Mouse (Mus musculus) liver, embryonic 11.5 days (tissue): ENCODE measurements at regions not wholly inside any gene's neighbourhood (a gene's known extent, or its start where the extent isn't known, plus 50 kb on each side); places are given as distances from the start of the nearest gene placed in this dataset.
"Not testable (repeated sequence)": the region's sequence is repeated elsewhere in the genome, so short reads cannot be mapped to it uniquely, and the experiment has no call there.

Experiments used
- ATAC-seq: fragments of 200-750 bp; cut with Nextera tagmentation; replicated peaks from 2 replicates; pipeline ENCODE4 v1.8.0; 2017; ENCODE audit warnings: moderate number of reproducible peaks, mild to moderate bottlenecking, moderate TSS enrichment, moderate library complexity; ENCODE audit not compliant: low FRiP score
- DNase-seq: peaks from one replicate; pipeline ENCODE4 v3.0.0-alpha.2; 2017; ENCODE audit warnings: low spot score
- H3K27ac ChIP-seq: fragments of 300-500 bp; sonication (generic); 2 replicates; pipeline ENCODE4 v1.5.1; 2014; ENCODE audit warnings: mild to moderate bottlenecking, low read depth, low read length, control low read depth
- H3K27me3 ChIP-seq: fragments of 300-500 bp; sonication (generic); replicated peaks from 2 replicates; pipeline ENCODE4 v1.6.1; 2014; ENCODE audit warnings: low read length, mixed read lengths; ENCODE audit not compliant: control insufficient read depth, insufficient read depth
- H3K36me3 ChIP-seq: fragments of 300-500 bp; sonication (generic); 2 replicates; pipeline ENCODE4 v1.6.1; 2014; ENCODE audit warnings: mild to moderate bottlenecking, low read length, moderate library complexity, mixed read lengths; ENCODE audit not compliant: control insufficient read depth, insufficient read depth
- H3K4me1 ChIP-seq: fragments of 300-500 bp; sonication (generic); replicated peaks from 2 replicates; pipeline ENCODE4 v1.6.1; 2014; ENCODE audit warnings: low read length, mixed read lengths; ENCODE audit not compliant: control insufficient read depth, insufficient read depth
- H3K4me2 ChIP-seq: fragments of 300-500 bp; sonication (generic); 2 replicates; pipeline ENCODE4 v1.6.1; 2014; ENCODE audit warnings: mild to moderate bottlenecking, control low read depth, moderate library complexity
- H3K4me3 ChIP-seq: fragments of 300-500 bp; sonication (generic); 2 replicates; pipeline ENCODE4 v1.5.1; 2014; ENCODE audit warnings: low read depth, low read length, control low read depth
- H3K9ac ChIP-seq: fragments of 300-500 bp; sonication (generic); 2 replicates; pipeline ENCODE4 v1.6.1; 2014; ENCODE audit warnings: low read depth, low read length, control low read depth
- H3K9me3 ChIP-seq: fragments of 300-500 bp; sonication (generic); 2 replicates; pipeline ENCODE4 v1.6.1; 2016; ENCODE audit warnings: low read length, inconsistent platforms, mixed read lengths; ENCODE audit not compliant: control insufficient read depth
- WGBS: fragments of 180-500 bp; shearing (Covaris S2); extraction: QIAGEN DNeasy Blood & Tissue Kit; methylation state at CpG from one replicate; pipeline ENCODE4 v1.1.7; 2014; 5-methylcytosine and 5-hydroxymethylcytosine counted together

DNA sequence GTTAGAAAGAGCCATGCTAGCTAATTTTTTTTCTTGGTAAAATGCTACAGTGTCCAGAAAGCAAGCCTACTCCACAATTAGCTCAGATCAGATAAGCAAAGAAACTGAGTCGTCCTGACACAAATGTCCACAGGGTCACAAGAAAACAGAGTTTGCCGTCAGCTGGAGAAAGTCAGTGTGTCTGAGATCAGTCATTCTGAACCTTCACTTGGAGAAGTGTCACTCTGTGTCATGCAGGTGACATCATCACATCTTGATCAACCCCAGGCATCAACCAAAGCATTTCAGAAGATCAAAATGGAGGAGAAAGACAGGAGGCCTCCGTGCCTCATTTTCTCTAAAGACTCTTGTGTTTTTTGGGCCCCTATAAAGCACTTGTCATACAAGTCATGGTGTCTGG, 121.5 kb upstream of the Cdk6 start:
- Histone ChIP-seq H3K27me3 (no peaks in the 10 kb centered on the region), H3K4me3 (no peak overlapping the region), H3K4me1 (no peaks in the 10 kb centered on the region), H3K27ac (no peak overlapping the region), H3K4me2 (no peak overlapping the region), H3K9ac (no peak overlapping the region), H3K9me3 (no peaks in the 10 kb centered on the region), H3K36me3 (no peaks in the 10 kb centered on the region)
- DNase-seq (no peak), ATAC-seq (no peak)
- WGBS, result 51% methylated on average over 3 of the region's 3 CpGs

DNA sequence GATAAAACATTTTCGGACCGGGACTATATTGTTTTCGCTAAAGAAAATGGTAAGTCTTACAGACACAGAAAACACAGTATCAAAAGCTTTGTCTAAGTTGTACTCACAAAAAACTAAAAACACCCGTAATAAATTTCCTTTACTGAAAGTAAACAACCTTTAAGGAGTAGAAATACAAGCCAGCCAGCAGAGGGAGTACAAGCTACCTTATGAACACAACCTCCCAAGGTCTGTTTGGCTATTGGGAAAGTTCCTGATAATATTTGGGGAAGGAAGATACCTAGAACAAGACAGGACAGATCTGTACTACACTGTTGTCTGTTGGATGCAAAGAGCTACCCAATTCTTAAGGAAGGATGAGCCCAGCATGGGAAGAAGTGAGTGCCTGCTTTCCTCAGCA, 117.5 kb upstream of the Cdk6 start:
- H3K9me3 ChIP-seq, H3K27me3 ChIP-seq, ATAC-seq, DNase-seq, H3K9ac ChIP-seq, H3K4me1 ChIP-seq, H3K4me2 ChIP-seq, H3K4me3 ChIP-seq, H3K36me3 ChIP-seq, H3K27ac ChIP-seq: not testable (repeated sequence)
- WGBS, result 66% methylated on average over 4 of the region's 4 CpGs

DNA sequence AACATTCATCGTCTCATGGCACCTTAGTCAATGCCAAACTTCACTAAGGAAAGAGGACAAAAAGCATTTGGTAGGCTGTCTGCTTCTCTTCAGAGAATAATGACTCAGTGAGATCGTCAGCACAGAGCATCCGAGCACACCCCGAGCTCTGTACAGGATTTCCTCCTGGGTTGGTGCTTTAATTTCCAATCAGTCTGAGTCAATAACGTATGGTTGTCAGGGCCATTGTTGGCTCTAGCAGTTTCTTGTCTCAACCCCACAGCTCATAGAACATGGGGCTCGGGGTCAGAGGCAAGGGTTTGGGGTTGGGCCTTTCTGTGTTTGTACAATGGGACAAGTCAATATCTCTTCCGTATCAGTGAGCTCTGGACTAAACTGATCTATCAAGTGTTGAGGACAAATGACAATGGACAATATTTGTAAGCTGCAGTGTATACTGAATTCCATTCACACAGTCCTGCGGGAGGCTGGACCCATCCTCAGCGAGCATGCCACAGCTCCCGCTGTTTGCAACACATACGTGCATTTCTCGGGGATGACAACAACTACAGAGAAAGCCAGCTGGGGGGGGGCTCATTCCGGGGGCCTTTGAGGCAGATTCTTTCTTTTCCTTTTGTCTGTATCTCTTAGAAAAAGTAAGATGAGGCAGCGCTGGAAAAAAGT, 116.8 kb upstream of the Cdk6 start:
- not testable (repeated sequence) for H3K4me1 ChIP-seq, H3K9me3 ChIP-seq, H3K4me3 ChIP-seq, H3K27me3 ChIP-seq, H3K27ac ChIP-seq, ATAC-seq, DNase-seq, H3K9ac ChIP-seq, H3K36me3 ChIP-seq, H3K4me2 ChIP-seq
- 85% methylated on average over 14 of the region's 14 CpGs for WGBS

DNA sequence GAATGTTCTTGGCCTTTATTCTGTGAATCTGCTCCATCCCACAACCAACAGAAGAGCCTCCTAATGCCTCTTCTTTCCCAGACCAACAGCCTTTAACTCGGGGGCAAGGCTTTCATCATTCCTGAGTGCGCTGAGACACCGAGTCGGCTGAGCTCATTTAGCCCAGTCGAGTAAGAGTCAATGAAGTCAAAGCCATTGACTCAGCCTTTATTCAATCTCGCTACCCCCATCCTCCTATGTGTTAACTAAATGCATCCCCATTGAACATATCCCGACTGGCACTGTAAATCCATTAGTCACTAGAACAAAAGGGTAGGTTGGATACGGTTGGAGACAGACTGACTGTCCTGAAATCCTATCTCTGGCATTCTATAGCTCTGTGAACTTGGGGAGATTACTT, 115.9 kb upstream of the Cdk6 start:
- H3K27me3 ChIP-seq, H3K4me3 ChIP-seq, H3K9ac ChIP-seq, H3K27ac ChIP-seq, ATAC-seq, H3K4me2 ChIP-seq, H3K36me3 ChIP-seq, H3K4me1 ChIP-seq, DNase-seq, H3K9me3 ChIP-seq: not testable (repeated sequence)
- WGBS, result 80% methylated on average over 8 of the region's 8 CpGs

DNA sequence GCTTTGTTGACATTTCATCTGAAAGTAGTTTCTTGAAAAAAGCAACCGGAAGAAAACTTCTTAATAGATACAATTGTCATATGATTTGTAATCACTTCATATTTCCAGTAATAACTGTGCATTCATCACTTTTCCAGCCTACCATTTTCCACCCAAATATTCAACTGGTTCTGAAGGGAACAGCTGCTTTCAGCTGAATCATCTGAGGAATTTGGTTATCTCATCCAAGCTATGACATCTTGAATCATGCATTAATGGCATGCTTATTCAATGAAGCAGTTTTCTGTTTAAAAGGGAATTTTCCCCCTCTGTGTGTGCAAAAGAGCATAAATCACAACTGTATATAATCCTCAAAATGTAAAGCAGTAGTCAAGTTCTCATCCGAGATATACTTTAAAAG, 97.2 kb upstream of the Cdk6 start:
- H3K9ac ChIP-seq, H3K4me1 ChIP-seq, H3K9me3 ChIP-seq, ATAC-seq, H3K4me3 ChIP-seq, H3K27ac ChIP-seq, H3K36me3 ChIP-seq, DNase-seq, H3K27me3 ChIP-seq, H3K4me2 ChIP-seq: not testable (repeated sequence)
- WGBS, result 77% methylated on average over 2 of the region's 2 CpGs

DNA sequence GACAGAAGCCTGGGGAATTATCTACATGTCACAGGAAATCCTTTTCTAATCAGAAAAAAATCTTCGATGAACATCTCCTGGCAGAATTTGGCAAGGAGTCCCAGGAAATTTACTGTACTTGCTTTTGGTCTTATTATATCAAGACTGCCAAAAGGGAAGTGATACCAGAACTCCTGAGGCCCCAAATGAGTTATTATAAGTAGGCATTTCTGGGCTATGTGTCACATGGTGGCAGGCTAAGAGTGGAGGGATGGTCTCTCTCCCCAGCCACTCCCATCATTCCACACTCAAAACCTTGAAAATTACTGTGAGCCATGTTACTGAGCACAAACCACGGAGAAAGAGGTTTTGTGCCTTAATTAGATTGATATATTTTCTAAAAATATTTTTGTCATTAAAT, 94.0 kb upstream of the Cdk6 start:
- Histone ChIP-seq H3K4me1 (no peaks in the 10 kb centered on the region), H3K27me3 (no peaks in the 10 kb centered on the region), H3K4me3 (no peak overlapping the region), H3K9ac (no peak overlapping the region), H3K36me3 (no peaks in the 10 kb centered on the region), H3K4me2 (no peak overlapping the region), H3K27ac (no peak overlapping the region), H3K9me3 (no peaks in the 10 kb centered on the region)
- DNase-seq, result no peak
- ATAC-seq, result no peak
- WGBS, result 70% methylated on average over 2 of the region's 2 CpGs

DNA sequence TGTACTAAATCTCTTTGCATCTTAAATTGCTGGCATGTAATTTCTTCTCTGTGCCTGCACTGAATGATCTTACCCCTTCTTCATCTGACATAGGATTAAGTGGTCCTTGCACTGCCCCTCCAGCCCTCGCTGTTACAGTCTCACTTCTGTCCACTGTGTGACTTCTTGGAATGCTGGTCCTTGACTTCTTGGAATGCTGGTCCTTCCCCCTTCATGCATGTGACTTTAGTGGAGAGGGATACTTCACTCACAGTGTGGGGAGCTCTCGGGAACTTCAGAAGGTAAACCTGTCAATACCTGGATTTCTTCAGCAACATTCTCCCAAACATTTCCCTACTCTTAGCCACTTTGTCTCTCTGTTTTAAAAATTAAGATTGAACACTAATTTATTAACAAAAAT, 91.0 kb upstream of the Cdk6 start:
- Histone ChIP-seq H3K4me1 (no peaks in the 10 kb centered on the region), H3K27me3 (no peaks in the 10 kb centered on the region), H3K4me3 (no peak overlapping the region), H3K27ac (no peak overlapping the region), H3K9ac (no peak overlapping the region), H3K9me3 (no peaks in the 10 kb centered on the region), H3K36me3 (no peaks in the 10 kb centered on the region), H3K4me2 (no peak overlapping the region)
- DNase-seq (no peak), ATAC-seq (no peak)
- 79% methylated on average over 2 of the region's 2 CpGs for WGBS

DNA sequence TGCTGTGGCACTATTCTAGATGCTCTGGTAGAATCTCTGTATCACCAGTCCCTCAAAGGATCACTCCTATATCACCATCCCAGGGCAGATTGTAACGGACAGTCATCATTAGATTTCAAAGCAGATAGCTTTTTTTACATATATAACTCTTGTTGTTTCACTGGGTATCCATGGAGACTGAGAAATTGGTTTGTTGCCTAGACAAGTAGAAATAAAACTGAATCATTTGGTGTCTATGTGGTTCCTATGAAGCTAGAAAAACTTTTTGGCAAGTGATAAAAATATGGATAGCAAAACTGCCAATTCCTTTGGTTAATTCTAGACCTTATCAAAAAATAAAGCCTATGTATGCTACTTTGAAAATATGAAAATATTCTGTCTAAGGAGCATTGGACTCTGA, 81.0 kb upstream of the Cdk6 start:
- H3K36me3 ChIP-seq, result no peaks in the 10 kb centered on the region
- H3K9me3 ChIP-seq, result no peaks in the 10 kb centered on the region
- H3K4me2 ChIP-seq, result no peak overlapping the region
- no peaks in the 10 kb centered on the region for H3K4me1 ChIP-seq
- ATAC-seq, result no peak
- H3K27ac ChIP-seq, result no peak overlapping the region
- H3K9ac ChIP-seq, result no peak overlapping the region
- H3K4me3 ChIP-seq, result no peak overlapping the region
- 80% methylated on average over 1 of the region's 1 CpGs for WGBS
- DNase-seq, result no peak
- H3K27me3 ChIP-seq, result no peaks in the 10 kb centered on the region

DNA sequence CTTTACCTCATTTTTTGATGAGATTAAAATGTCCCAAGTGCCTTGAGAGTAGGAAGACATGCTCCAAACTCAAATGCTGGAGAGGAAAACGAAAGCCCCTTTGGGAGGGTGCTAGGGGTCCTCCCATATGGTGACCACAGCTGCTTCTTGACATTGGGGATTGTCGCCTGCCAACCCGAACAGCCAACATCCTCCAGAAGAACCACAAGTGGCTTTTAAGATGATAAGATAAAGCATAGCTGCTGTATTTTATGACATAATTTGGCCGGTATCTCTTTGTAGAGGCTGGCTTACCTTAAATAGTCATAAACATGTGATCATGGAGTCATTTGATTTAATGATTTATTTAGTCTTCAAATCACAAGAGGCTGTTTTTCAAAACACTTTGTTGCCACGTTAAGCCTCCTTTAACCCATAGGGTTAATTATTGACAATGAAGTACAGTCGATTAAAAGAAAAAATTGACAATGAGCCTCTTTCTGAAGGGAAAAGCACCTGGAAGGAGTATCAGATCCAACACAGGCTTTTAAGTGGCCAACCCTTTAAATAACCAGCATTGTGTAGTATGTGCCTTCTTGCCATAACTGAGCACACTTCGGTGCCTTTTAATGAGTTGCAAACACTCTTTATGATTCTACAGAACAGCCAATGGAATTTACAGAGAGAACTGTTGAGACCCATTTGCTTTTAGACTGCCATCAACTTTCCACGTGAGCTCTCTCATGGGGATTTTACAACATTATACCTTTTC, 76.1 kb upstream of the Cdk6 start:
- H3K9ac ChIP-seq, H3K27me3 ChIP-seq: not testable (repeated sequence)

More for the DNA sequence above, 76.1 kb upstream of the Cdk6 start:
- not testable (repeated sequence) for DNase-seq, H3K4me1 ChIP-seq, H3K9me3 ChIP-seq, H3K4me2 ChIP-seq, H3K36me3 ChIP-seq, H3K27ac ChIP-seq, ATAC-seq, H3K4me3 ChIP-seq
- 64% methylated on average over 8 of the region's 8 CpGs for WGBS
